8 mouse cellular contexts compared by ENCODE assay signal in genomic region chr15:100761419-100762185, GRCm38 (mm10). TPM values are rescaled to one million over a fixed set of nuclear protein-coding genes. Genes with fewer than 3 reads are reported as not detected.
DNase-seq lines count a peak whose midpoint lies in the region; ATAC-seq and TF ChIP-seq lines count a peak whose summit lies in the region.

Slc4a8 (plus strand) TSS chr15:100761747.

- no peaks in the 10 kb centered on the region for H3K9me3 ChIP-seq in intestine, postnatal 0 days (ENCODE audit: control insufficient read depth)
- H3K9me3 ChIP-seq in midbrain, embryonic 11.5 days (ENCODE audit: control insufficient read depth, low read length): no peaks in the 10 kb centered on the region

- H3K27ac ChIP-seq in intestine, postnatal 0 days (ENCODE audit: low read depth, low read length): no peak within 1 kb of the TSS
- peak within 1 kb of the TSS; percentile 70 for H3K27ac ChIP-seq in midbrain, embryonic 11.5 days (ENCODE audit: low read depth, low read length)

- intact Hi-C loops in left cerebral cortex, postnatal 4 days (cut with DNase I): no loop called here

- peak; percentile 78 for ATAC-seq in intestine, postnatal 0 days
- peak; percentile 97 for ATAC-seq in midbrain, embryonic 11.5 days (ENCODE audit: low FRiP score)

- peak within 1 kb of the TSS; percentile 42 for H3K4me3 ChIP-seq in intestine, postnatal 0 days (ENCODE audit: low read depth, low read length)
- H3K4me3 ChIP-seq in midbrain, embryonic 11.5 days (ENCODE audit: low read depth, low read length): peak within 1 kb of the TSS; percentile 56

- peak; percentile 80 to 82 for DNase-seq in adrenal gland, adult 18-20 months (ENCODE audit: low spot score in 2 of 2)
- DNase-seq in embryo, embryonic 9.5 days (ENCODE audit: extremely low spot score): peak; percentile 95
- no peak for DNase-seq in gonadal fat pad, adult 2 months (ENCODE audit: low read depth)
- DNase-seq in left cerebral cortex, postnatal 4 days: peak; percentile 97
- peak; percentile 99 for DNase-seq in midbrain, embryonic 11.5 days (ENCODE audit: low spot score, missing footprints)
- DNase-seq in right cerebral cortex, postnatal 4 days: peak; percentile 93
- peak; percentile 89 for DNase-seq in yolk sac, embryonic 10.5 days (ENCODE audit: low spot score)

- peaks cover 38% of the 10 kb centered on the region for H3K27me3 ChIP-seq in intestine, postnatal 0 days (replicated peaks; ENCODE audit: control insufficient read depth, insufficient read depth, low read length)
- H3K27me3 ChIP-seq in midbrain, embryonic 11.5 days (ENCODE audit: control insufficient read depth, insufficient read depth, low read length): peaks cover 5% of the 10 kb centered on the region; the same call in 1 of the 2 replicates

- no peak within 1 kb of the TSS for H3K9ac ChIP-seq in intestine, postnatal 0 days (ENCODE audit: low read depth, low read length)
- peak within 1 kb of the TSS; percentile 66 for H3K9ac ChIP-seq in midbrain, embryonic 11.5 days (ENCODE audit: low read length)

- no peaks in the 10 kb centered on the region for H3K36me3 ChIP-seq in intestine, postnatal 0 days (ENCODE audit: control insufficient read depth, insufficient read depth)
- H3K36me3 ChIP-seq in midbrain, embryonic 11.5 days (ENCODE audit: control insufficient read depth, insufficient read depth, low read length): no peaks in the 10 kb centered on the region

- under 1% methylated on average over 62 of the region's 64 CpGs for WGBS in intestine, postnatal 0 days
- under 1% methylated on average over 58 of the region's 64 CpGs for WGBS in midbrain, embryonic 11.5 days

- peak; percentile 75 for TF ChIP-seq CTCF in intestine, postnatal 0 days (IDR thresholded peaks at IDR 0.05; ENCODE audit: low read depth)

- H3K4me1 ChIP-seq in intestine, postnatal 0 days (replicated peaks; ENCODE audit: control insufficient read depth, insufficient read depth, low read length): no peaks in the 10 kb centered on the region
- H3K4me1 ChIP-seq in midbrain, embryonic 11.5 days (ENCODE audit: control insufficient read depth, insufficient read depth, low read length): peaks cover 15% of the 10 kb centered on the region

- H3K4me2 ChIP-seq in intestine, postnatal 0 days (replicated peaks; ENCODE audit: low read depth): peak within 1 kb of the TSS; percentile 81
- H3K4me2 ChIP-seq in midbrain, embryonic 11.5 days: peak within 1 kb of the TSS; percentile 80

RNA-seq across cellular contexts. Expression of gene Slc4a8, which starts in this region (rescaled TPM):
- 1 to 10 TPM; 3.9 to 6.1 TPM for total RNA-seq in adrenal gland, adult 18-20 months (2021)
- polyA plus RNA-seq in gonadal fat pad, adult 2 months (2012; rRNA removed): 11.7 and 14.2 TPM in 2 replicates
- 1.4 and 2.8 TPM in 2 replicates for polyA plus RNA-seq in intestine, postnatal 0 days (2015; fragmentation: Nextera tagmentation; extraction: Ambion mirVana)
- 10 to 100 TPM; 70.6 to 78.6 TPM for total RNA-seq in left cerebral cortex, postnatal 4 days (2021)
- polyA plus RNA-seq in midbrain, embryonic 11.5 days (2014; fragmentation: Nextera tagmentation; extraction: Ambion mirVana): 7.1 and 9.2 TPM in 2 replicates

Comparison
In these comparisons a context has a peak if more than half of its experiments do, and no peak if none do; other contexts are left out.
1. RNA of gene Slc4a8 (total RNA-seq): 70.6 to 78.6 TPM in left cerebral cortex, postnatal 4 days; 3.9 to 6.1 TPM in adrenal gland, adult 18-20 months; every median in the first group is over 10 times any median in the second.